Mouse (Mus musculus) forebrain, embryonic 12.5 days (tissue): ENCODE results near the gene Slc25a48. TPM values are rescaled to one million over a fixed set of nuclear protein-coding genes. Genes with fewer than 3 reads are reported as not detected.

Experiments used
- ATAC-seq: fragments of 200-750 bp; cut with Nextera tagmentation; 2 replicates; pipeline ENCODE4 v1.8.0; 2017; ENCODE audit warnings: moderate TSS enrichment; ENCODE audit not compliant: low FRiP score
- H3K27ac ChIP-seq: fragments of 300-500 bp; sonication (generic); 2 replicates; pipeline ENCODE4 v1.5.1; 2016; ENCODE audit warnings: mild to moderate bottlenecking
- H3K27me3 ChIP-seq: fragments of 300-500 bp; sonication (generic); 2 replicates; pipeline ENCODE4 v1.6.1; 2016; ENCODE audit warnings: mild to moderate bottlenecking
- H3K36me3 ChIP-seq: fragments of 300-500 bp; sonication (generic); replicated peaks from 2 replicates; pipeline ENCODE4 v1.6.1; 2016; ENCODE audit warnings: mild to moderate bottlenecking
- H3K4me1 ChIP-seq: fragments of 300-500 bp; sonication (generic); 2 replicates; pipeline ENCODE4 v1.6.1; 2016
- H3K4me2 ChIP-seq: fragments of 300-500 bp; sonication (generic); 2 replicates; pipeline ENCODE4 v1.6.1; 2016; ENCODE audit warnings: mild to moderate bottlenecking, moderate library complexity
- H3K4me3 ChIP-seq: fragments of 300-500 bp; sonication (generic); replicated peaks from 2 replicates; pipeline ENCODE4 v1.5.1; 2016; ENCODE audit warnings: mild to moderate bottlenecking
- H3K9ac ChIP-seq: fragments of 300-500 bp; sonication (generic); 2 replicates; pipeline ENCODE4 v1.6.1; 2016; ENCODE audit warnings: mild to moderate bottlenecking
- H3K9me3 ChIP-seq: fragments of 300-500 bp; sonication (generic); 2 replicates; pipeline ENCODE4 v1.6.1; 2016
- WGBS: fragments of 180-500 bp; shearing (Covaris S2); methylation state at CpG from one replicate; pipeline ENCODE4 v1.1.7; 2016; 5-methylcytosine and 5-hydroxymethylcytosine counted together
- polyA plus RNA-seq: library from polyadenylated mRNA; unstranded; fragments of >200 nt; fragmentation: Nextera tagmentation; extraction: Ambion mirVana; gene quantifications from 2 replicates; pipeline ENCODE4 v1.2.1, GENCODE M21; 2016

The Slc25a48 gene
- polyA plus RNA-seq, 1 experiment from 2014 or later = not detected

DNA sequence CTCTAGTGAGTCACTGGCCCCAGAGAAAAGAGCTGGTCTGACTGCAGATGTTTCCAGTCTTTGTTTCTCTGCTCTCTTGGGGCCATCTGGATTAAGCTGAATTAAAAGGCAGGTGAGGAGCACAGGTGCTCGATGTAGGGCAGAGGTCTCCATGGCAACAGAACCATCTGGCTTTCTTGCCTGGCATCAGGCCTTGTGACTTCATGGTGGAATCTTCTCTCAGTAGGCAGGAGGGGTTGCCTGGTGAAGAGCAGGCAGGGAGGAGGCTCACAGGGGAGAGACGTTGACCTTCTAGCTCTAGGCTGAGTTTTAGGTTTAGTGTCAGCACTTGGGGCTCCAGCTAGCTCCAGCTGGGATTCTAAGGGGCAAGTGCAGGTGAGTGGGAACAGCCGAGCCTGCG is 11.8 kb upstream of the Slc25a48 start, which contains the start of gene Gm3045:
Gene Gm3045, plus strand, starts transcription at position 230 of the 400 bp plus-strand sequence.
- H3K27me3 ChIP-seq = peaks cover 40% of the 10 kb centered on the region
- H3K9me3 ChIP-seq = no peaks in the 10 kb centered on the region
- 83% methylated on average over 4 of the region's 4 CpGs for WGBS

DNA sequence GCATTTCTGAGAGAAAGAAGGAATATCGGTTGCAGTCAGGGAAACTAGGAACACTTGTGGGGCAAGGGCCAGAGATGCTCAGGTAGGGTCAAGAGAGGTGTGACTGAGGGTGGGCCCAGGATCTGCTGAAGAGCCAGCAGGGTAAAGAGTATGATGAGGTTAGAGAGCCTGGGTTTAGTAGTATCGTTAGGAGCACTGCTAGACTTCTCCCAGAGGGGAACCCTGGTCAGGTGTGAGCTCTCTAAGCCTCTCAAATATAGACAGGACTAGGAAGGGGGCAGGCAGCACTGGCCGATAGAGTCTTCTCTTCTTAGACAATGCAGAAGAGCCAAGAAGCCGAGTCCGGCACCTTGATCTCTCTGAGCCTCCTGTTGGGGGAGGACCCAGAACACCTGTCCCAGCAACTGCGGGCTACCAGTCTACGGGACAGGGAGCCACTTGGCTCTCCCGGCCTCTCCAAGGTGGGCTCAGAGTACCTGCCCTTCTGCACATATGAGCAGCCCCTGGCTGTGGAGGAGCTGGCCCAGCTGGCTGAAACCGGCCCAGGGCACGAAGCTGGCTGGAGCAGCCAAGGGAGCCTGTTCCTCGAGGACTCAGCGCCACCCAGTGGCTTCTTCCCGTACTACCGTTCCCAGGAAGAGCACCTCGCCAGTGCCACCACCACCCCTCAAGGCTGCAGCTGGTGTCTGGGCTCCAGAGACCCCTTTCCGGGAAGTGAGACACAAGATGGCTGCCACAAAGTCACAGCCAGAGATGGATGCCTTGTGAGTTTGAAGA is 9.2 kb upstream of the Slc25a48 start:
- H3K4me2 ChIP-seq = no peak overlapping the region
- H3K4me1 ChIP-seq = peaks cover 8% of the 10 kb centered on the region
- no peaks in the 10 kb centered on the region for H3K9me3 ChIP-seq
- no peaks in the 10 kb centered on the region for H3K36me3 ChIP-seq
- H3K4me3 ChIP-seq = no peak overlapping the region
- H3K9ac ChIP-seq = no peak overlapping the region
- peak; percentile 75 for ATAC-seq
- H3K27me3 ChIP-seq = peaks cover 29% of the 10 kb centered on the region
- WGBS = 33% methylated on average over 16 of the region's 16 CpGs
- no peak overlapping the region for H3K27ac ChIP-seq

More for the DNA sequence above, 11.8 kb upstream of the Slc25a48 start, which contains the start of gene Gm3045:
- no peak for ATAC-seq
- H3K27ac ChIP-seq = no peak within 1 kb of the TSS
- H3K4me3 ChIP-seq = no peak within 1 kb of the TSS
- no peak within 1 kb of the TSS for H3K4me2 ChIP-seq
- no peak within 1 kb of the TSS for H3K9ac ChIP-seq
- H3K36me3 ChIP-seq = no peaks in the 10 kb centered on the region
- H3K4me1 ChIP-seq = 0 out of 2 replicates have a peak, but pooled peaks cover 3% of the 10 kb centered on the region

DNA sequence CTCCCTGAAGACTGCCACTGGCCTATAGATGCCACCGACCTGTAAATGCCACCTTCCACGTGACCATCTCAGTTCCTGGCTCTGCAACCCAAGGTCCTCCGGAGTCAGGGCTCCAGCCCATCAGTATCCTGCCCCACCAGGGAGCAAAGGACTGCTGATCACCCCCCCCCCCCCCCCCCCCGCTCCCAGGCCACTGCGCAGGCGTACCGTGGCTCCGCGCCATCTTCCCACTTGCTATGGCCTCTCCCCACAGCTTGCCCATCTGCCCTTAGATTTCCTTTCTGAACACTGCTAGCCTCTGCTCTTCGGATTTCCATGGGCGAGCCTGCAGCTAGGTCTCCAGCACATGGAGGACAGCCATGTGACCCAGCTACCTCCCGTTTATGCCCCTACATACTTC is 5.7 kb upstream of the Slc25a48 start:
- Histone ChIP-seq H3K4me1 (peaks cover 15% of the 10 kb centered on the region), H3K9ac (no peak overlapping the region), H3K36me3 (no peaks in the 10 kb centered on the region), H3K27ac (no peak overlapping the region), H3K4me3 (no peak overlapping the region), H3K4me2 (no peak overlapping the region), H3K9me3 (no peaks in the 10 kb centered on the region), H3K27me3 (peaks cover 43% of the 10 kb centered on the region)
- WGBS = 91% methylated on average over 10 of the region's 12 CpGs
- no peak for ATAC-seq

DNA sequence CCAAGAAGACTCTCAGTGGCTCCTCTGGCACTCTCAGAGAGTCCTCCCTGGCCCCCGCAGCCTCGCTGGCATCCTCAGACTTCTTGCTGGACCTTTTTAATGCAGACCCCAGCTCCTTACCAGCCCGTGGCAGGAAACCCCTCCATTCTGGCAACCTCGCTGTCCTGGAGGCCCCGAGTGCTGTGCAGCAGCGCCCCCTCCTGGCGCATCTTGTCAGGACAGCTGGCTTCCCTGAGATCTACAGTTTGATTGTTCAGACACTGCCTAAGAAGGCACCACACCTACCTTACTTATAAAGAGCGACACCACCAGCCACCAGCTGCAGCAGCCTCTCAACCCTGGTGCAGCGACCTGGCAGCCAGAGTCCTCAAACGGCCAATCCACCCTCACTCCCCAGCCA is 4.7 kb upstream of the Slc25a48 start:
- H3K9ac ChIP-seq = no peak overlapping the region
- H3K4me2 ChIP-seq = no peak overlapping the region
- peaks cover 21% of the 10 kb centered on the region for H3K4me1 ChIP-seq
- peak overlapping the region; percentile 53 for H3K27ac ChIP-seq
- no peaks in the 10 kb centered on the region for H3K9me3 ChIP-seq
- peaks cover 46% of the 10 kb centered on the region for H3K27me3 ChIP-seq
- 7% methylated on average over 10 of the region's 10 CpGs for WGBS
- peak; percentile 54; the same call in 1 of the 2 replicates for ATAC-seq
- no peak overlapping the region for H3K4me3 ChIP-seq
- H3K36me3 ChIP-seq = no peaks in the 10 kb centered on the region

DNA sequence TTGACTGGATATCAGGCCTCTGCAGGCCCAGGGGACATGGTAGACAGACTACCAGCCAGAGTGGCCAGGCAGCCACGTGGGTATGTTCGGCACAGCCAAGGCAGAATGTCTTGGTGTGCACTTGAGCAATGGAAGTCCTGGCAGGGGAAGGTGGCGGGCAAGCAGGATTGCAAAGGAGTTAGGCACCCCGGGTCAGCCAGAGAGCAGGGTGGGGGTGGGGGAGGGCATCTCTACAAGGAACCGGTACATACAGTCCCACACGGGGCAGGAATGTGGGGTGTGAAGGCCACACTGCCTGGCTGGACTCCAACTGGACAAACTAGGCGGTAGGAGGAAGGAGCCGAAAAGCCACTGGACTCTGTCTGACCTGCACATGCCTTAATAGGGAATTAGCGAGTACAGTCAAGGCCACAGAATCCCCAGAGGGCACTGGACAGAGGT is 3.8 kb upstream of the Slc25a48 start:
- Histone ChIP-seq H3K4me1 (peaks cover 27% of the 10 kb centered on the region), H3K9me3 (no peaks in the 10 kb centered on the region), H3K4me3 (no peak overlapping the region), H3K4me2 (no peak overlapping the region), H3K36me3 (no peaks in the 10 kb centered on the region), H3K9ac (no peak overlapping the region), H3K27ac (no peak overlapping the region), H3K27me3 (peaks cover 46% of the 10 kb centered on the region)
- WGBS = 81% methylated on average over 9 of the region's 9 CpGs
- no peak for ATAC-seq

DNA sequence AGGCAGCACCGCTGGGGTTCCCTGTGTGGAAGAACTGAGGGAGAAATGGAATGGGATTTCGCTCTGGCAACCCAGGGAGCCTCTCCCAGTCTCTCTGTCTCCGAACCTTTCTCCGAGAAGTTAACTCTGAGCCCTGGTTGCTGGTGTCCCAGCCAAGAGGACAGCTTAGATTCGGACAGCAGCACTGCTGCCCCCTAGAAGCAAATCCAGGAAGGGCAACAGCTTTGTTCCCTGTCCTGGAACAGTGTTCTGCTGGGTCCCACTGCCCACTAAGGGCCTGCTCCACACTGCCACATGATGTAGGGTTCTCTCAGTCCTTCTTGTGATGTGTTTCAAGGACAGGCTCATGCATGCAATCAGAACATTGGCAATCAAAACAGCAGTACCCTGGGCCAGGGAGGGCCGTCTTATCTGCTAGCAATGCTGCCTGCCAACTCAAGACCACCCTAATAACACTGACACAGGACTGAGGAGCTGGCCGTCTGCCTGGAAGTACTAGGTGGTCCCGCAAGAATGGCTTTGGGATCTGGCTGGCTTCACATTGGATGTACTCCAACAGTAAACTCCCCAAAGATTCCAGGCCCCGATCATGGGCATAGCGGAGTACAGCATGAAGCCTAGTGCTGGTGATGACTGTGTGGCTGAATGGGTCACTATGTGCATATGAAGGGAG is 2.4 kb upstream of the Slc25a48 start:
- peaks cover 59% of the 10 kb centered on the region for H3K27me3 ChIP-seq
- H3K4me1 ChIP-seq = peaks cover 27% of the 10 kb centered on the region
- no peak overlapping the region for H3K27ac ChIP-seq
- H3K36me3 ChIP-seq = no peaks in the 10 kb centered on the region
- no peak overlapping the region for H3K4me2 ChIP-seq
- no peak overlapping the region for H3K9ac ChIP-seq
- no peaks in the 10 kb centered on the region for H3K9me3 ChIP-seq
- 62% methylated on average over 10 of the region's 10 CpGs for WGBS
- H3K4me3 ChIP-seq = no peak overlapping the region
- ATAC-seq = no peak

DNA sequence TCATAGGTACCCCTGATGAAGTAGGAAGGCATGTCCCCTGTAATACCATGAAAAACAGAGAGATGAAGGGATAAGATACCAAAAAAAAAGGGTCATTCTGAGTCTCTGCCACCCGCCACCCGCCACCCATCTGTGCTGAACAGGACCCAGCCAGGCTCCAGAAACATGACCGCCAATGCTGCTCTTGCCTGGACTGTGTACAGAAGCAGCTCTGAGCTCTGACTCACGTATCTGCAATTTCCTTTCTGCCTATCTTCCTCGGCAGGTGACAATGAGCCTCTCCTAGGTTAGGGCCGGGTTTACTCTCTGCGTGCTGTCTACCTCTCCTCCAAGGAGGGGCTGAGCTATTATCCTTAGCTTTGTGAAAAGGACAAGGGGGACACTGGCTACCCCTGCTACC is 5.3 kb downstream of the Slc25a48 start:
- no peak for ATAC-seq
- 80% methylated on average over 7 of the region's 7 CpGs for WGBS

DNA sequence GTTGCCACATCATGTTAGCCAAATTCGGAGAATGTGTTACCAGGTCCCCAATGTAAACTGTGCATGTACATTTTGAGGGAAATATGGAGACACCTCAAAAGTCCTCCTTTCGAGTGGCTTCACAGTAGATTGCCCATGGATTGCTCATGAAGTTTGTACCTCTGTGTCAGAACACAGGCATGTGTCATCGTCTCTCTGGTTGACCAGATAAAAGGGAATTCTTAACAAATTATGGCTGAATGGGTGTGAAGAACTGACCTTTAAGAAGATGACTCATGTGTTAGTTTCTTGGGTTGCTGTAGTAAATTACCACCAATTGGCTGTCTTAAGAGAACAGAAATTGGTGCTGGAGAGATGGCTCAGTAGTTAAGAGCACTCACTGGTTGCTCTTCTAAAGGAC is 6.0 kb downstream of the Slc25a48 start:
- H3K4me3 ChIP-seq = no peak overlapping the region
- no peaks in the 10 kb centered on the region for H3K9me3 ChIP-seq
- 89% methylated on average over 3 of the region's 3 CpGs for WGBS
- no peak overlapping the region for H3K27ac ChIP-seq
- no peak overlapping the region for H3K9ac ChIP-seq
- no peak overlapping the region for H3K4me2 ChIP-seq
- no peaks in the 10 kb centered on the region for H3K36me3 ChIP-seq
- H3K4me1 ChIP-seq = no peaks in the 10 kb centered on the region; the same call in 1 of the 2 replicates
- ATAC-seq = no peak
- peaks cover 31% of the 10 kb centered on the region for H3K27me3 ChIP-seq

More for the DNA sequence above, 5.3 kb downstream of the Slc25a48 start:
- Histone ChIP-seq H3K4me3 (no peak overlapping the region), H3K9me3 (no peaks in the 10 kb centered on the region), H3K4me2 (no peak overlapping the region), H3K36me3 (no peaks in the 10 kb centered on the region), H3K4me1 (peaks cover 6% of the 10 kb centered on the region), H3K9ac (no peak overlapping the region), H3K27ac (no peak overlapping the region), H3K27me3 (peaks cover 36% of the 10 kb centered on the region)

DNA sequence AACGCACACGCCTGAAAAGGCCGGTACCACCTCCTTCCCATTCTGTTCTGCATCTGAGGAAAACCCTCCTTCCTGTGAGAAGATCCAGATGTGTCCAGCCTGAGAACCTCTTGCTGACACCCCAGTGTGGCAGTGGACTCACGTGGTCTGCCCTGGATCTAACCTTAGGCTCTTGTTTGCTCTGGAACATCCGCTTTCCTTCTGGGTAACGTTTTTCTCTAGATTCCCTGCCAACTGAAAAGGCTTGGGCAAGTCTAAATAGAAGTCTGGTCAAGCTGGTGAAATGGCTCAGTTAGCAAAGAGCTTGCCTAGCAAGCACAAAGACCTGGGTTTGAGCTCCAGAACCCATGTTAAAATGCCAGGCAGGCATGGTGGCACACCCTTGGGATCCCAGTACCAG is 6.8 kb downstream of the Slc25a48 start:
- no peaks in the 10 kb centered on the region for H3K9me3 ChIP-seq
- no peak overlapping the region for H3K9ac ChIP-seq
- 85% methylated on average over 6 of the region's 6 CpGs for WGBS
- no peak overlapping the region for H3K4me2 ChIP-seq
- H3K4me1 ChIP-seq = peaks cover 4% of the 10 kb centered on the region; the same call in 1 of the 2 replicates
- no peak for ATAC-seq
- no peak overlapping the region for H3K27ac ChIP-seq
- H3K27me3 ChIP-seq = peaks cover 22% of the 10 kb centered on the region
- no peaks in the 10 kb centered on the region for H3K36me3 ChIP-seq
- no peak overlapping the region for H3K4me3 ChIP-seq

DNA sequence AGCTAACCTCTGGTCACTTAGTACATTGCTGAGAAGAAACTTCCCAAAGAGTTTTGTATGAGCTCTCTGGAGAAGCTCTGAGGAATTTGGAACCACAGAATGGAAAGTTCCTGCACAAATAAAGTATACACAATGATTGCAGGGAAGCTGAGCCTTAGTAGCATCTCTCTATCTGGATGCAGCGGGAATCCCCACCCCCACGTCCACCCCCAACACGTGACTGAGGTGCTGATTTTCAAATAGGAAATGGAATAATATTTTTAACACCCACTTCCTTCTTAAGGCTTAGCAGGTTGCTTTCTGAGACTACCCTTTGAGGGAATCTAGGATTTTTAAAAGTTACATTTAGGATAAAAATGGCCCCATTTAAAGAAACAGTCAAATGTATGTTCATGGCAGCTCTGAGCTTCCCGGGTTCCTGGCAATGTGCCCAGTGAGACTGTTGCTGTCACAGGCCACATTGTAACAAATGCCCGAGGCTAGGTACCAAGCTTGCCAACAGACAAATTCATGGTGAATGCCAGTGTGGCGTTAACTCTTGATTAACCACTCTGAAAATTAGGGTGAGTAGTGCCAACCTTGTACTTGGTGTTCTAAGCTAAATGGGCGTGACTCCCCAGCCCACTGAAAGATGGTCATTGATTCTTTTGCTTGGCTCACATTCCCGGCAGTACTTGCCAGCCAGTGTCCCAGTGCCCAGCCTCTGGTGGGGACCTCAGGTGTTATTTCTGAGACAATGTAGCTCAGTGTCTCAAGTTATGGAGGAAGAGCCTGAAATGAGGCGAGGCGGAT is 11.3 kb downstream of the Slc25a48 start:
- 67% methylated on average over 10 of the region's 10 CpGs for WGBS
- H3K4me3 ChIP-seq = no peak overlapping the region
- no peaks in the 10 kb centered on the region for H3K9me3 ChIP-seq
- peaks cover 4% of the 10 kb centered on the region; the same call in 1 of the 2 replicates for H3K4me1 ChIP-seq
- no peak overlapping the region for H3K9ac ChIP-seq
- no peak overlapping the region for H3K27ac ChIP-seq
- H3K27me3 ChIP-seq = 0 out of 2 replicates have a peak, but pooled peaks cover 10% of the 10 kb centered on the region
- H3K36me3 ChIP-seq = no peaks in the 10 kb centered on the region
- no peak; the same call in 1 of the 2 replicates for ATAC-seq
- H3K4me2 ChIP-seq = no peak overlapping the region

DNA sequence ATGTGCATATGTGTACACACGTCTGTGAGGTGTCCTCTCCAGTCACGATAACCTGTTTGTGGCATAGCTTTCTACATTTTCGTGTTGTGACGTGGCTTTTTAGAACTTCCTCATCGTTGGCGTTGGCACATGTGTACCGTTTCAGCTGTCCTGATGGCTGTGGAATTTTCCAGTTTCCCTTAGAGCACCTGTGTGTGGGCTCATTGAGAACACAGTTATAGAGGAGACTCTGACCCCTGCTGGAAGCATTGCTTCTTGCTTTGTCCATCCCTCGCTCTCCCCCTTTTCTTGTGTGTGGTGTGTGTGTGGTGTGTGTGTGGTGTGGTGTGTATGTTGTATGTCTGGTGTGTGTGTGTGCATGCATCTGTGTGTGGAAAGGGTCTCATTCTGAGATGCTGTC is 11.9 kb downstream of the Slc25a48 start:
- Histone ChIP-seq H3K9ac (no peak overlapping the region), H3K4me1 (peaks cover 4% of the 10 kb centered on the region; the same call in 1 of the 2 replicates), H3K36me3 (no peaks in the 10 kb centered on the region), H3K4me2 (no peak overlapping the region), H3K27me3 (0 out of 2 replicates have a peak, but pooled peaks cover 10% of the 10 kb centered on the region), H3K27ac (no peak overlapping the region), H3K9me3 (no peaks in the 10 kb centered on the region), H3K4me3 (no peak overlapping the region)
- 86% methylated on average over 8 of the region's 8 CpGs for WGBS
- ATAC-seq = no peak

DNA sequence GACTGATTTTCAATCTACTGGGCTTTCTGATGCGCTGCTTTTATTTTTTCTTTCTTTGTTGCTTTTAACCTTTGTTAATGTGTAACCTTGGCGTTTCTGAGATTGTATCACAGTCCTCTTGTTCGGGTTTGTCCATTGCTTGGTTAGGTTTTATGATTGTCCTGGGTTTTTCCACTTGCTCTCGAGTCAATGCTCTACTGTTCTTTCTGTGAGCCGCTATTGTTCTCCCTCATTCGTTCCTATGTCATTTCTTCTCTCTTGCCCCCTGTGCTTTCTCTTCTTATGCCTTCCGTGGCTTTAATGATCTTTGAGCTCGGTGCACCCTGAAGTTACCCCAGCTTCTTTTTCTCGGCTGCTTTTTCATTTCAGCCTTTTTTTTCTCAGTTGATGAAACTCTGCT is 19.8 kb downstream of the Slc25a48 start:
- no peak for ATAC-seq
- WGBS = 53% methylated on average over 9 of the region's 9 CpGs
- no peaks in the 10 kb centered on the region for H3K9me3 ChIP-seq
- H3K27ac ChIP-seq = no peak overlapping the region
- H3K4me1 ChIP-seq = no peaks in the 10 kb centered on the region
- no peaks in the 10 kb centered on the region for H3K36me3 ChIP-seq
- no peak overlapping the region for H3K4me2 ChIP-seq
- no peaks in the 10 kb centered on the region for H3K27me3 ChIP-seq
- H3K4me3 ChIP-seq = no peak overlapping the region
- H3K9ac ChIP-seq = no peak overlapping the region
